ENCODE assay signal across 8 mouse cellular contexts in genomic region chr15:98771813-98772425, GRCm38 (mm10). TPM values are rescaled to one million over a fixed set of nuclear protein-coding genes. Genes with fewer than 3 reads are reported as not detected.
A peak's percentile ranks its signal among the peaks of the same experiment; 100 is the strongest.
DNase-seq lines count a peak whose midpoint lies in the region; ATAC-seq lines count a peak whose summit lies in the region.

No protein-coding gene starts in this region.

- H3K27ac ChIP-seq in kidney, embryonic 15.5 days, result no peak overlapping the region
- H3K27ac ChIP-seq in hindbrain, embryonic 14.5 days, result no peak overlapping the region
- H3K27ac ChIP-seq in midbrain, embryonic 13.5 days, result no peak overlapping the region

- H3K4me1 ChIP-seq in kidney, embryonic 15.5 days, result peaks cover 34% of the 10 kb centered on the region
- H3K4me1 ChIP-seq in hindbrain, embryonic 14.5 days (replicated peaks; ENCODE audit: control insufficient read depth, insufficient read depth, low read length), result peaks cover 15% of the 10 kb centered on the region; the same call in 1 of the 2 replicates
- peaks cover 24% of the 10 kb centered on the region for H3K4me1 ChIP-seq in midbrain, embryonic 13.5 days (replicated peaks)

- ATAC-seq in kidney, embryonic 15.5 days (replicated peaks; ENCODE audit: low FRiP score), result no peak
- ATAC-seq in activated CD4-positive, CD25-positive, alpha-beta regulatory T cell, adult 4 months, result peak; percentile 13
- ATAC-seq in hindbrain, embryonic 14.5 days (ENCODE audit: low FRiP score), result no peak
- ATAC-seq in midbrain, embryonic 13.5 days, result no peak

- 5% methylated on average over 12 of the region's 12 CpGs for WGBS in kidney, embryonic 15.5 days
- 6% methylated on average over 12 of the region's 12 CpGs for WGBS in hindbrain, embryonic 14.5 days
- 5% methylated on average over 12 of the region's 12 CpGs for WGBS in midbrain, embryonic 13.5 days

- no peaks in the 10 kb centered on the region for H3K36me3 ChIP-seq in kidney, embryonic 15.5 days
- no peaks in the 10 kb centered on the region for H3K36me3 ChIP-seq in hindbrain, embryonic 14.5 days (replicated peaks; ENCODE audit: control insufficient read depth, insufficient read depth)
- no peaks in the 10 kb centered on the region for H3K36me3 ChIP-seq in midbrain, embryonic 13.5 days

- peak overlapping the region; percentile 32; the same call in 1 of the 2 replicates for H3K9ac ChIP-seq in kidney, embryonic 15.5 days
- H3K9ac ChIP-seq in hindbrain, embryonic 14.5 days, result peak overlapping the region; percentile 1; the same call in 1 of the 2 replicates
- no peak overlapping the region for H3K9ac ChIP-seq in midbrain, embryonic 13.5 days (replicated peaks)

- no peaks in the 10 kb centered on the region for H3K9me3 ChIP-seq in kidney, embryonic 15.5 days (replicated peaks)
- H3K9me3 ChIP-seq in hindbrain, embryonic 14.5 days (ENCODE audit: control insufficient read depth, low read length), result no peaks in the 10 kb centered on the region
- H3K9me3 ChIP-seq in midbrain, embryonic 13.5 days, result no peaks in the 10 kb centered on the region

- peaks cover 86% of the 10 kb centered on the region for H3K27me3 ChIP-seq in kidney, embryonic 15.5 days
- peaks cover 92% of the 10 kb centered on the region for H3K27me3 ChIP-seq in hindbrain, embryonic 14.5 days (ENCODE audit: control insufficient read depth, insufficient read depth, low read length)
- H3K27me3 ChIP-seq in midbrain, embryonic 13.5 days, result peaks cover 93% of the 10 kb centered on the region

- intact Hi-C loops in left cerebral cortex, postnatal 10 days (cut with DNase I), result no loop called here

- peak overlapping the region; percentile 42 for H3K4me3 ChIP-seq in kidney, embryonic 15.5 days (replicated peaks)
- H3K4me3 ChIP-seq in hindbrain, embryonic 14.5 days (replicated peaks; ENCODE audit: low read length), result no peak overlapping the region; the same call in 1 of the 2 replicates
- H3K4me3 ChIP-seq in midbrain, embryonic 13.5 days (replicated peaks), result no peak overlapping the region

- DNase-seq in kidney, adult 8-10 months, result no peak
- DNase-seq in hindbrain, embryonic 14.5 days (ENCODE audit: low spot score), result no peak
- no peak for DNase-seq in layer of hippocampus, adult 11-12 months (ENCODE audit: low spot score)
- DNase-seq in kidney, adult 9 months, result no peak
- no peak for DNase-seq in left cerebral cortex, postnatal 10 days (ENCODE audit: extremely low spot score in 1 of 2, low spot score in 2 of 2)

- H3K4me2 ChIP-seq in kidney, embryonic 15.5 days, result peak overlapping the region; percentile 67
- H3K4me2 ChIP-seq in hindbrain, embryonic 14.5 days (replicated peaks), result peak overlapping the region; percentile 41
- H3K4me2 ChIP-seq in midbrain, embryonic 13.5 days (replicated peaks), result peak overlapping the region; percentile 39; the same call in 1 of the 2 replicates

RNA-seq across cellular contexts. Expression of gene Wnt10b, which starts 6.0 kb away (rescaled TPM):
- polyA plus RNA-seq in kidney, embryonic 15.5 days (2015; fragmentation: Nextera tagmentation; extraction: Ambion mirVana), result 0.12 and 0.31 TPM in 2 replicates
- under 1 TPM in 1 of 2 experiments, not detected in 1; 0.22 TPM for polyA plus RNA-seq in activated CD4-positive, CD25-positive, alpha-beta regulatory T cell, adult 4 months (2017; shearing (Covaris generic))
- polyA plus RNA-seq in hindbrain, embryonic 14.5 days (2014; fragmentation: Nextera tagmentation; extraction: Ambion mirVana), result not detected in 2 replicates
- polyA plus RNA-seq in midbrain, embryonic 13.5 days (2015; fragmentation: Nextera tagmentation; extraction: Ambion mirVana), result 0.24 TPM in 1 of 2 replicates, not detected in the other
- under 1 TPM; 0.63 to 0.64 TPM for total RNA-seq in left cerebral cortex, postnatal 10 days (2021)

RNA-seq across cellular contexts. Expression of gene Arf3, which starts 8.9 kb away (rescaled TPM):
- 51.9 and 55.6 TPM in 2 replicates for polyA plus RNA-seq in kidney, embryonic 15.5 days (2015; fragmentation: Nextera tagmentation; extraction: Ambion mirVana)
- 10 to 100 TPM; 29.9 to 46.7 TPM for polyA plus RNA-seq in activated CD4-positive, CD25-positive, alpha-beta regulatory T cell, adult 4 months (2017; shearing (Covaris generic))
- 77.2 and 84.7 TPM in 2 replicates for polyA plus RNA-seq in hindbrain, embryonic 14.5 days (2014; fragmentation: Nextera tagmentation; extraction: Ambion mirVana)
- 57.5 and 66.0 TPM in 2 replicates for polyA plus RNA-seq in midbrain, embryonic 13.5 days (2015; fragmentation: Nextera tagmentation; extraction: Ambion mirVana)
- 100 to 1,000 TPM; 651 to 661 TPM for total RNA-seq in left cerebral cortex, postnatal 10 days (2021)

RNA-seq across cellular contexts. Expression of gene Wnt1, which starts 17.7 kb away (rescaled TPM):
- polyA plus RNA-seq in kidney, embryonic 15.5 days (2015; fragmentation: Nextera tagmentation; extraction: Ambion mirVana), result 0.06 TPM in 1 of 2 replicates, not detected in the other
- not detected for polyA plus RNA-seq in activated CD4-positive, CD25-positive, alpha-beta regulatory T cell, adult 4 months (2017; shearing (Covaris generic))
- 1.9 and 2.1 TPM in 2 replicates for polyA plus RNA-seq in hindbrain, embryonic 14.5 days (2014; fragmentation: Nextera tagmentation; extraction: Ambion mirVana)
- polyA plus RNA-seq in midbrain, embryonic 13.5 days (2015; fragmentation: Nextera tagmentation; extraction: Ambion mirVana), result 4.0 and 8.6 TPM in 2 replicates
- total RNA-seq in left cerebral cortex, postnatal 10 days (2021), result not detected

RNA-seq across cellular contexts. Expression of gene Ddn, which starts 37.4 kb away (rescaled TPM):
- 2.9 and 3.2 TPM in 2 replicates for polyA plus RNA-seq in kidney, embryonic 15.5 days (2015; fragmentation: Nextera tagmentation; extraction: Ambion mirVana)
- not detected for polyA plus RNA-seq in activated CD4-positive, CD25-positive, alpha-beta regulatory T cell, adult 4 months (2017; shearing (Covaris generic))
- 0.59 and 0.64 TPM in 2 replicates for polyA plus RNA-seq in hindbrain, embryonic 14.5 days (2014; fragmentation: Nextera tagmentation; extraction: Ambion mirVana)
- polyA plus RNA-seq in midbrain, embryonic 13.5 days (2015; fragmentation: Nextera tagmentation; extraction: Ambion mirVana), result 0.50 and 1.2 TPM in 2 replicates
- 100 to 1,000 TPM; 285 to 294 TPM for total RNA-seq in left cerebral cortex, postnatal 10 days (2021)

RNA-seq across cellular contexts. Expression of gene Fkbp11, which starts 43.9 kb away (rescaled TPM):
- polyA plus RNA-seq in kidney, embryonic 15.5 days (2015; fragmentation: Nextera tagmentation; extraction: Ambion mirVana), result 40.3 and 40.5 TPM in 2 replicates
- 1 to 10 TPM; 1.3 to 1.7 TPM for polyA plus RNA-seq in activated CD4-positive, CD25-positive, alpha-beta regulatory T cell, adult 4 months (2017; shearing (Covaris generic))
- polyA plus RNA-seq in hindbrain, embryonic 14.5 days (2014; fragmentation: Nextera tagmentation; extraction: Ambion mirVana), result 6.4 and 7.2 TPM in 2 replicates
- 3.5 and 4.1 TPM in 2 replicates for polyA plus RNA-seq in midbrain, embryonic 13.5 days (2015; fragmentation: Nextera tagmentation; extraction: Ambion mirVana)
- total RNA-seq in left cerebral cortex, postnatal 10 days (2021), result 1 to 10 TPM; 2.2 TPM
